Mouse (Mus musculus): ENCODE measurements around the gene Ubtd2. TPM values are rescaled to one million over a fixed set of nuclear protein-coding genes. Genes with fewer than 3 reads are reported as not detected.

The Ubtd2 gene
- total RNA-seq, 2 experiments from 2014 or later: 30.2 to 34.5 TPM

- DNase-seq: peak; percentile 46
These were observed 63.6 kb downstream of the Ubtd2 start for GRCm38 (mm10) chr11:32518770-32519169.

GRCm38 (mm10) chr11:32519354-32519753 lies 64.2 kb downstream of the Ubtd2 start:
- no peak for DNase-seq

- no peak for DNase-seq
These were observed 66.1 kb downstream of the Ubtd2 start for GRCm38 (mm10) chr11:32521246-32521645.

GRCm38 (mm10) chr11:32524122-32524920 lies 69.2 kb downstream of the Ubtd2 start:
- no peak for DNase-seq

- no peak for DNase-seq
These were observed 71.8 kb downstream of the Ubtd2 start for GRCm38 (mm10) chr11:32527006-32527405.

- DNase-seq: no peak
These were observed 75.0 kb downstream of the Ubtd2 start for GRCm38 (mm10) chr11:32530151-32530550.

- no peak for DNase-seq
These were observed 76.9 kb downstream of the Ubtd2 start, which contains the start of gene Efcab9 for GRCm38 (mm10) chr11:32531871-32532764. TSS of gene Efcab9 (minus strand) at chr11:32532081.

GRCm38 (mm10) chr11:32532765-32533481 lies 77.8 kb downstream of the Ubtd2 start, which contains the start of gene Stk10:
TSS of gene Stk10 (plus strand) at chr11:32533305.
- peak; percentile 86 for DNase-seq

GRCm38 (mm10) chr11:32533482-32534261 lies 78.5 kb downstream of the Ubtd2 start:
- no peak for DNase-seq

GRCm38 (mm10) chr11:32534453-32535075 lies 79.4 kb downstream of the Ubtd2 start:
- DNase-seq: no peak

- DNase-seq: no peak
These were observed 80.5 kb downstream of the Ubtd2 start for GRCm38 (mm10) chr11:32535646-32536045.

GRCm38 (mm10) chr11:32536954-32537353 lies 81.8 kb downstream of the Ubtd2 start:
- no peak for DNase-seq

GRCm38 (mm10) chr11:32538435-32538834 lies 83.3 kb downstream of the Ubtd2 start:
- no peak for DNase-seq

GRCm38 (mm10) chr11:32538846-32539245 lies 83.7 kb downstream of the Ubtd2 start:
- no peak for DNase-seq

GRCm38 (mm10) chr11:32539717-32540116 lies 84.5 kb downstream of the Ubtd2 start:
- no peak for DNase-seq

GRCm38 (mm10) chr11:32540463-32540862 lies 85.3 kb downstream of the Ubtd2 start:
- DNase-seq: no peak

GRCm38 (mm10) chr11:32542181-32542580 lies 87.0 kb downstream of the Ubtd2 start:
- no peak for DNase-seq

GRCm38 (mm10) chr11:32542687-32543411 lies 87.7 kb downstream of the Ubtd2 start:
- no peak for DNase-seq

- no peak for DNase-seq
These were observed 88.9 kb downstream of the Ubtd2 start for GRCm38 (mm10) chr11:32544041-32544440.

GRCm38 (mm10) chr11:32544497-32544896 lies 89.3 kb downstream of the Ubtd2 start:
- no peak for DNase-seq

Measured in gastrocnemius, postnatal 10 days (tissue).